Mouse (Mus musculus) MEL (cell line): ENCODE data around the gene Ccdc12. TPM values are rescaled to one million over a fixed set of nuclear protein-coding genes. Genes with fewer than 3 reads are reported as not detected.

Source experiments
- DNase-seq: peaks from one replicate; pipeline ENCODE4 v3.0.0; 2011; ENCODE audit warnings: low read depth, low spot score
- H3K27ac ChIP-seq: 2 replicates; pipeline ENCODE4 v1.5.1; 2012; ENCODE audit warnings: low read depth, mild to moderate bottlenecking, control low read depth, low read length, moderate library complexity; ENCODE audit not compliant: control insufficient read depth
- H3K27me3 ChIP-seq, 2 experiments: fragments of 150-350 bp in 1 of 2; sonication (generic) in 1 of 2; 2 replicates each; pipeline ENCODE4 v1.6.1; 2012; ENCODE audit warnings: low read length in 2 of 2, mild to moderate bottlenecking in 2 of 2, improper control_type of control experiment in 1 of 2, moderate library complexity in 1 of 2; ENCODE audit not compliant: insufficient read depth in 2 of 2, control insufficient read depth in 1 of 2
- H3K36me3 ChIP-seq, 2 experiments: 2 replicates each; pipeline ENCODE4 v1.6.1; 2012 to 2014; ENCODE audit warnings: low read length in 2 of 2, improper control_type of control experiment in 1 of 2, inconsistent platforms in 1 of 2, mild to moderate bottlenecking in 1 of 2; ENCODE audit not compliant: insufficient read depth in 2 of 2, control insufficient read depth in 1 of 2
- H3K4me1 ChIP-seq, 2 experiments: fragments of 150-350 bp in 1 of 2; sonication (generic) in 1 of 2; 2 replicates each; pipeline ENCODE4 v1.6.1; 2012; ENCODE audit warnings: low read length in 2 of 2, improper control_type of control experiment in 1 of 2, mild to moderate bottlenecking in 1 of 2; ENCODE audit not compliant: insufficient read depth in 2 of 2, control insufficient read depth in 1 of 2
- H3K4me3 ChIP-seq, 2 experiments: fragments of 150-350 bp in 1 of 2; sonication (generic) in 1 of 2; 2 replicates each; pipeline ENCODE4 v1.5.1; 2012; ENCODE audit warnings: low read depth in 2 of 2, low read length in 2 of 2, mild to moderate bottlenecking in 2 of 2, moderate library complexity in 2 of 2, control low read depth in 1 of 2, improper control_type of control experiment in 1 of 2; ENCODE audit not compliant: control insufficient read depth in 1 of 2, insufficient read depth in 1 of 2
- H3K79me2 ChIP-seq: 2 replicates; pipeline ENCODE4 v1.6.1; 2012; ENCODE audit warnings: mild to moderate bottlenecking, low read length, moderate library complexity; ENCODE audit not compliant: control insufficient read depth, poor library complexity, insufficient read depth
- H3K9ac ChIP-seq: 2 replicates; pipeline ENCODE4 v1.6.1; 2012; ENCODE audit warnings: low read depth, mild to moderate bottlenecking, control low read depth, low read length, moderate library complexity; ENCODE audit not compliant: control insufficient read depth, poor library complexity, severe bottlenecking
- H3K9me3 ChIP-seq: fragments of 150-350 bp; sonication (generic); replicated peaks from 2 replicates; pipeline ENCODE4 v1.6.1; 2012; ENCODE audit warnings: mild to moderate bottlenecking, low read length, improper control_type of control experiment, moderate library complexity; ENCODE audit not compliant: insufficient read depth
- CTCF ChIP-seq, 3 experiments: IDR thresholded peaks in 2 of 3; conservative IDR thresholded peaks in 1 of 3; 2 replicates each; pipeline ENCODE4 v1.5.1; 2011 to 2012; ENCODE audit warnings: low read length in 3 of 3, low read depth in 2 of 3, mild to moderate bottlenecking in 2 of 3, improper control_type of control experiment in 1 of 3, inconsistent platforms in 1 of 3, mixed read lengths in 1 of 3, moderate library complexity in 1 of 3; ENCODE audit not compliant: control insufficient read depth in 1 of 3, insufficient read depth in 1 of 3, poor library complexity in 1 of 3, severe bottlenecking in 1 of 3
- ELF1 ChIP-seq: IDR thresholded peaks from 2 replicates; pipeline ENCODE4 v1.6.1; 2014; ENCODE audit warnings: low read depth, mild to moderate bottlenecking, inconsistent platforms, low read length, improper control_type of control experiment, moderate library complexity
- GATA1 ChIP-seq: IDR thresholded peaks from 2 replicates; pipeline ENCODE4 v1.6.1; 2011; ENCODE audit warnings: low read depth, low read length, improper control_type of control experiment
- JUND ChIP-seq: IDR thresholded peaks from 2 replicates; pipeline ENCODE4 v1.6.1; 2011; ENCODE audit warnings: low read depth, mild to moderate bottlenecking, improper control_type of control experiment, low read length
- MAX ChIP-seq: IDR thresholded peaks from 2 replicates; pipeline ENCODE4 v1.6.1; 2011; ENCODE audit warnings: low read length, improper control_type of control experiment
- MXI1 ChIP-seq: IDR thresholded peaks from 2 replicates; pipeline ENCODE4 v1.6.1; 2011; ENCODE audit warnings: mild to moderate bottlenecking, low read depth, low read length, improper control_type of control experiment
- MYC ChIP-seq: IDR thresholded peaks from 2 replicates; pipeline ENCODE4 v1.6.1; 2011; ENCODE audit warnings: low read depth, mild to moderate bottlenecking, low read length, improper control_type of control experiment, moderate library complexity
- NRF1 ChIP-seq: IDR thresholded peaks from 2 replicates; pipeline ENCODE4 v1.6.1; 2014; ENCODE audit warnings: low read depth, mild to moderate bottlenecking, inconsistent platforms, low read length, improper control_type of control experiment, moderate library complexity; ENCODE audit not compliant: poor library complexity, insufficient read depth, severe bottlenecking
- POLR2AphosphoS5 ChIP-seq: IDR thresholded peaks from 2 replicates; pipeline ENCODE4 v1.6.1; 2012; ENCODE audit warnings: low read depth, borderline replicate concordance, mild to moderate bottlenecking, inconsistent platforms, low read length, moderate library complexity, mixed read lengths
- RCOR1 ChIP-seq: IDR thresholded peaks from 2 replicates; pipeline ENCODE4 v1.6.1; 2012; ENCODE audit warnings: low read depth, mild to moderate bottlenecking, inconsistent platforms, low read length, improper control_type of control experiment
- SMC3 ChIP-seq: IDR thresholded peaks from 2 replicates; pipeline ENCODE4 v1.6.1; 2011; ENCODE audit warnings: low read depth, low read length, improper control_type of control experiment
- ZC3H11A ChIP-seq: IDR thresholded peaks from 2 replicates; pipeline ENCODE4 v1.6.1; 2012; ENCODE audit warnings: low read depth, mild to moderate bottlenecking, inconsistent platforms, low read length, improper control_type of control experiment
- ZNF384 ChIP-seq: IDR thresholded peaks from 2 replicates; pipeline ENCODE4 v1.6.1; 2012; ENCODE audit warnings: low read depth, mild to moderate bottlenecking, inconsistent platforms, low read length, improper control_type of control experiment
- polyA plus RNA-seq, 2 experiments: library from polyadenylated mRNA; stranded (reverse) in 1 of 2; unstranded in 1 of 2; fragments of >175 nt in 1 of 2; fragments of >200 nt in 1 of 2; gene quantifications; 2 replicates each; pipeline versions ENCODE4 v1.2.1 to v1.2.4; 2012; ENCODE audit warnings: low replicate concordance in 2 of 2, low read depth in 1 of 2; ENCODE audit not compliant: insufficient read length in 2 of 2, insufficient read depth in 1 of 2, missing spikeins in 1 of 2
- total RNA-seq: library from RNA; depleted of rRNA; stranded (reverse); fragments of 300-350 nt; gene quantifications from 2 replicates; pipeline ENCODE4 v1.2.3, GENCODE M21; 2012

Ccdc12 gene
- total and polyA plus RNA-seq, 3 experiments: 112 to 129 TPM; not detected in 1

GRCm38 (mm10) chr9:110702848-110703247 is 46.5 kb downstream of the Ccdc12 start:
- Histone ChIP-seq H3K9ac (no peak overlapping the region), H3K4me3 (no peak overlapping the region), H3K27ac (no peak overlapping the region), H3K79me2 (no peaks in the 10 kb centered on the region), H3K36me3 (peaks cover 0 to 6% of the 10 kb centered on the region in 2 experiments; a peak in 1 of 4 replicates), H3K27me3 (no peaks in the 10 kb centered on the region), H3K4me1 (peaks cover 2 to 10% of the 10 kb centered on the region in 2 experiments; a peak in 3 of 4 replicates), H3K9me3 (no peaks in the 10 kb centered on the region)
- TF ChIP-seq NRF1 (no peak), MAX (no peak), MYC (no peak)
- no peak for DNase-seq

DNA sequence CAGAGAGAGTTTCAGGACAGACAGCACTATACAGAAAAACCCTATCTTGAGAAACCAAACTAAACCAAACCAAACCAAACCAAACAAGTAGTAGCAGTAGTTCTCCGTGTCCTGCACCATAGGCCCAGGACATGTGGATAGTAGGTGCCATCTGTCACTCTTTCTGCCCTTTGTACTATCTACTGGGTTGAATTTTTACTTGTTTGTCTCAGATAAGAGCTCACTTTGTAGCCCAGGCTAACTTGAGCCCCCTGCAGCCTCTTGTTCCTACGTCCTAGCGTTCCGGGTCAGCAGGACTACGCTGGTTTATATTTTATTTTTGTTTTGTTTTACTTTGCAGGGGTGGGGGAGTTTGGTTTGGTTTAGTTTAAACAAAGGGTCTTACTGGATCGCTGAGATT is 47.6 kb downstream of the Ccdc12 start:
- peaks cover 2 to 10% of the 10 kb centered on the region in 2 experiments; a peak in 3 of 4 replicates for H3K4me1 ChIP-seq
- TF ChIP-seq ZC3H11A: no peak
- no peak for TF ChIP-seq MYC
- TF ChIP-seq SMC3: no peak
- TF ChIP-seq ELF1: no peak
- peaks cover 0 to 6% of the 10 kb centered on the region in 2 experiments; a peak in 1 of 4 replicates for H3K36me3 ChIP-seq
- H3K9ac ChIP-seq: no peak overlapping the region
- H3K27ac ChIP-seq: no peak overlapping the region
- H3K79me2 ChIP-seq: no peaks in the 10 kb centered on the region
- no peak overlapping the region for H3K4me3 ChIP-seq
- no peaks in the 10 kb centered on the region for H3K27me3 ChIP-seq
- no peaks in the 10 kb centered on the region for H3K9me3 ChIP-seq
- DNase-seq: no peak

- no peaks in the 10 kb centered on the region for H3K27me3 ChIP-seq
- H3K9me3 ChIP-seq: no peaks in the 10 kb centered on the region
- peaks cover 0 to 12% of the 10 kb centered on the region in 2 experiments; a peak in 2 of 4 replicates for H3K4me1 ChIP-seq
- H3K9ac ChIP-seq: no peak overlapping the region
- TF ChIP-seq JUND (no peak), MXI1 (no peak), SMC3 (peak; percentile 44), ZNF384 (peak; percentile 76), GATA1 (no peak), RCOR1 (no peak), CTCF (IDR thresholded peaks at IDR 0.05 in 2 of 3, conservative IDR thresholded peaks at IDR 0.05 in 1 of 3; ENCODE audit: control insufficient read depth in 1 of 3, insufficient read depth in 1 of 3, low read depth in 2 of 3, low read length in 3 of 3, poor library complexity in 1 of 3, severe bottlenecking in 1 of 3) (peak in 1 of 3 experiments; percentile 9; a peak in 1 of 6 replicates), POLR2AphosphoS5 (no peak)
- H3K36me3 ChIP-seq: peaks cover 0 to 4% of the 10 kb centered on the region in 2 experiments; a peak in 1 of 4 replicates
- H3K79me2 ChIP-seq: no peaks in the 10 kb centered on the region
- peak; percentile 58 for DNase-seq
- H3K4me3 ChIP-seq: no peak overlapping the region
- H3K27ac ChIP-seq: no peak overlapping the region
These were observed 50.5 kb downstream of the Ccdc12 start for GRCm38 (mm10) chr9:110706784-110707183.
